Mouse (Mus musculus) kidney, postnatal 25 days (tissue): Measurements from ENCODE around the gene Net1.
A peak's percentile ranks its signal among the peaks of the same experiment; 100 is the strongest.
"Not testable (repeated sequence)": the region's sequence is repeated elsewhere in the genome, so short reads cannot be mapped to it uniquely, and the experiment has no call there.

Experiments
- DNase-seq, 2 experiments: peaks; one replicate each; pipeline ENCODE4 v3.0.0; 2021; ENCODE audit warnings: mixed read lengths in 2 of 2

Net1 gene

DNA sequence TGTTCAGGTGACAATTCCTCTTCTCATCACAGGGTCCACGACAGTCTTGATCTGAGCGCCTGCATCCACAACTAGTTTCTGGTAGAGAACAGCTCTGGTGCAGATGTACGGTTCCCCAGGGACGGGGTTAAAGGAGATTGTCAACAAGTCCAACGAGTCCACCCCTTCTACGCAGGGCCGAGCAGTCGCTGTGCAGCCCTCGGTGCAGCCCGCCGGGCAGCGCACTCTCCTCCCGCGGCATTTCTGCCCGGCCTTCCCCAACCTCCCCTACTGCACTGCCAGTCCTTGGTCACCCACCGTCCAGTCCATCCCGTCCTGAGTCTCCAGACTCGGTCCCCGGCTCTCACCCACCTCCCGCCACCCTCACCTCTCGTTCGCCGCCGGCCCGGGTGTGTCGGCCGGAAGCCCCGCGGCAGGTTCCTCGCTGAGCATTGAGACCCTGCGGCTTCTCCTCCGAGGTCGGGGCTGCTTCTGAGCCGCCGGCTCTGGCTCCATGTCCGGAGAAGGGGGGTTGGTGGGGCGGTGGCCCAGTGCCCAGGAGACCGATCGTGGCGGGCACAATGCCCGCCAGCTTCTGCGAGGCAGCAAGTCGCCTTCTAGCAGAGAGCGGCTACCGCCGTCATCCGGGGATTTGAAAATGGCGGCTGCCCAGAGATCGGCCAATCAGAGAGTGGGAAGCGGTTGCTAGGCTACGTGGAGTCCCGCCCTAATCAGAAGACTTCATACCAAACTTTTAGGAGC, at the start of gene Net1, which contains the start of gene Tubal3:
Gene Net1 (minus strand): TSS at position 650 of the 741 bp plus-strand sequence.
Gene Tubal3 (plus strand): TSS at position 704 of the 741 bp plus-strand sequence.
- peak; percentile 90 for DNase-seq

DNA sequence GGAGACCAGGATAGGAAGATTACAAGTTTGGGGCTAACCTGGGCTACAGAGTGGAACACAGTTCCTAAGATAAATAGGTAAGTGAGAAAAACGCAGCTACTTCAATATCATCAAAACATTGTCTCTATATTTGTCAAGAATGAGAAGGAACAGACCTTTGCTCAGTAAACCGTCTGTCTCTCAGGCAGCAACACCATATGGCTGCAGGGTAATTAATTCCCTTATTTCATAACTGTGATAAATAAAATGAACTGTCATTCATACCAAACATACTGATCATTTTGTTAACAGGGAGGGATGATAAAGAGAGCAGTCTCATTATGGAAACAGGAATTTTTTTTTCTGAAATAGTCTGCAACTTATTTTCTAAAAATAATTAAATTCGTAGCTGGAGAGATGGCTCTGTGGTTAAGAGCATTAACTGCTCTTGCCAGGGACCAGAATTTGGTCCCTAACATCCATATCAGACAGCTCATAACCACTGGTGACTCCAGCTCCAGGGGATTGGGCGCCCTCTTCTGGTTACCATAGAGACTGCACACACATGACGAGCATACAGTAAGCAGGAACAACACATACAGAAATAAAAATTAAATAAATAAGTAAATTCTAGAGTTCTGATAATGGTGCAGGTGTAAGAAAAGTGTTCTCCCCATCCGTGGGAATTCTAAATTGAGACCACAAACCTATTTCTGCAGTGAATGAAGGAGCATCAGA, 33.3 kb upstream of the Net1 start:
- no peak for DNase-seq

DNA sequence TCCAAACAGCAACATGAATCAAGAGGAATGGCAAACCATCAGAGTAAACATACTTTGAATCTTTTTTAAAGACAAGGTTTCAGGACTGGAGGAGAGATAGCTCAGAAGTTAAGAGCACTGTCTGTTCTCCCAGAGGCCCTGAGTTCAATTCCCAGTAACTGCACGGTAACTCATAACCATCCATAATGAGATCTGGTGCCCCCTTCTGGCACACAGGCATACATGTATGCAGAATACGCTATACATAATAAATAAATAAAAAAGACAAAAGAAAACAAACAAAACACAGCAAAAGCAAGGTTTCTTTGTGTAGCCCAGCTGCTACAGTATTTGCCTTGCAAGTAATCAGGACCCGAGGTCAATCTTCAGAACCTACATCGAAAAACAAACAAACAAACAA, 31.5 kb upstream of the Net1 start:
- no peak for DNase-seq

GRCm38 (mm10) chr13:3947267-3947666, 29.2 kb upstream of the Net1 start:
- DNase-seq = no peak

DNA sequence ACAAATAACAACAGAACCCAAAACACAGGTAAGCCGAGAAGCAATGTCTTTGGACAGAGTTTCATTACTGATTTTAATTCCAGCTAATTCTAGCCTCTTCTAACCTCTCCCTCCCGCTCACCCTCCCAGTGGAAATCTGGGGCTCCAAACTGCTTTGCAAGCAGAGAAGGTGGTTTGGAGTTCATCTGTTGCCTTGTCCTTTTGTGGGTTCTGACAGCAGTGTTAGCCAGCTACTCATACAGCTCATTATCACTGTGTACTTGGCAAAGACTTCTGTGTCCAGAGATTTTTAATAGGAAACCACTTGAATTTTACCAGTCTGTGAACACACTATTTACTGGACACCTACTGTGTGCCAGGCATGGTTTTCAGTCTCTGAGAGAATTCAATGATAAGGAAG, 27.2 kb upstream of the Net1 start, which contains the start of gene Ucn3:
Gene Ucn3 (minus strand): TSS at position 101 of the 400 bp plus-strand sequence.
- DNase-seq = no peak

DNA sequence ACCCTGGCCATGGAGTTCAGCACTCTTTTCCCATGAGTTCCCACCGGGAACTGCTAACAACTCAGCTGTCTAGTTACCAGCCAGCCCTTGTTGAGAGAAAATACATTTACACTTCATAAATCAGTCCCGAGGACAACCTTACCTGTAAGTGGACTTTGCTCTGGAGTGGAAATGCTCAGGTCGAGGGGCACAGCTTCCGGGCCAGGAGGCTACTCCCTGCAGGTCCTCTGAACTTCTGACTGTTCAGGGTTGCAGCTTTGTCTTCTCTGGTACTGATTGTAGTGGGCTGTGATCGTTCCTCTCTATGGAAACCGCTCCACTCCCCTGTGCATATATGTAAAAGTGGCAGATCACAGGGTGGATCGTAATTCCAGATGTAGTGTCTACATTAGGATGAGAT, 26.7 kb upstream of the Net1 start:
- no peak for DNase-seq

DNA sequence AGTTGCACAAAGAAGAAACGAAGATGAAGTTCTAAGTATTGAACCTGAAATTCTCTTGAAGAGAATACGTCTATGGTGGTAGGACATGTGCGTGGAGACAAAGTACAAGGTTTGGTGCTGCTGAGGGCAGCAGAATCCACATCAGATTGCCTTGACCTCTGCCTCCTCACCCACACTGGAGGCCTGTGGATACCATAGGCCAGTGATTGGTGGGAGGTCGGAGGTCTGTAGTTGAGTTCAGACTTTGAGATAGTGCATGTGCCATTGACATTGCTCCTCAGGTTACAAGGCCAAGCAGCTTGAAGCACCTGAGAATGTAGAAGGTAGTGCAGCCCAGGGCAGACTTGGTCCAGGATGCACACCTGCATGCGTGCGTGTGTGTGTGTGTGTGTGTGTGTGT, 8.0 kb upstream of the Net1 start:
- no peak for DNase-seq

DNA sequence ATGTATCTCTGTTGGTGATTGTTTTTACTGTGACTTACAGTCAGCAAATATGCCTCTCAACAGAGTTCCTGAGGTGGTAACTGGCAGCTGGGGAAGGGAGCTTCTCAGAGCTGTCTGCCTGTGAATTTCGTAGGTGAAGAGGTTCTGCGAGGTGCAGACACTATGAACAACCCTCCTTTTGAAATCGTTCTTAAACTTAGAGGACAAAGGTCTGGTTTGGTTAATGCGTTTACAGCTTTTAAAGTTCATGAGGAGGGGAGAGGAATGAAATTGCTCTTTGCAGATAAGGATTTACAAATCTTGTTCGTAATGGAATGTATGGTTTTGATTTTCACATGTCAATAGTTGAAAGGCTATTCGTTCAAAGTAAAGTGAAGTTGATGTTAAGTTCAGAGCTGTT, 7.6 kb upstream of the Net1 start:
- no peak for DNase-seq

GRCm38 (mm10) chr13:3924483-3924882, 6.5 kb upstream of the Net1 start:
- DNase-seq = no peak

DNA sequence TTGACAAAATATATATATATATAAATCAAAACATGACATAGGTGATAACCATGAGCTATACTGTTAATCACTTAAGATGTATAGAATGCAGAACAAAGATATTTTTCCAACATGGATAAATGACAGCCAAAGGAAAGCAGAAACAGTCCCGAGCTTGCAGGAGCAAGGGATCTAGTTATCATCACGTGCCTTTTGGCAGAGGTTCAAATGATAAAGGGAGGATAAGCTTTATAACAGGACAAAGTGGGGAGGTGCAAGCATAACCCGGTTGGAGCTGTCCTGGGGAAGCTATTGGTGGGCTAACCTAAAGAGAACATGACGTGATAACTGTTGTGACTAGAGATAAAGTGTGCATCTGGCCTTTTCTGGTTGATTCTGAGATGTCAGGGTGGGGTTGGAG, 4.5 kb downstream of the Net1 start:
- no peak for DNase-seq

- DNase-seq = no peak
These were observed 7.7 kb downstream of the Net1 start for GRCm38 (mm10) chr13:3910356-3910755.

GRCm38 (mm10) chr13:3908262-3908661, 9.8 kb downstream of the Net1 start:
- no peak for DNase-seq

DNA sequence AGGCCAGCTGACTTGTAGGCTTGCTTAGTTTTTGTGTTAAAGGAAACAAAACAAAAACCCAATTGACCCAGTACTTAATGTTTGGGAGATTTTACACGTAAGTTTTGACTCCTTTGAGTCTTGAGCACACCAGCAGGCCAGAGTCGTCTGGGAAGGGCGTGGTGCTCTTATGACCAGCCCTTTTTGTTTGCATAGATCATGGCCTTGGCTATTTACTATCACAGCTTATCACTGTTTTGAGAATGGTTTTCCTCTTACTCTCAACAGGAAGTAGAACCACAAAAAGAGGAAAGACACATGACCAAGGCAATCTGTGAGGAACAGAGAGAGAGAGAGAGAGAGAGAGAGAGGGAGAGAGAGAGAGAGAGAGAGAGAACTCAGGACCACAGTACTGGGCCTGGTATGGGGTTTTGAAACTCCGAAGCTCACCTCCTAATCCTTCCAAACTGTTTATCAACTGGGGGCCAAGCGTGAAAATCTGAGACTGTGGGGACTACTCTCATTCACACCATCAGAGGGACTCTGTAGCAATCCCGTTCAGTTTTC, 10.8 kb downstream of the Net1 start:
- DNase-seq = no peak

GRCm38 (mm10) chr13:3899301-3899700, 18.7 kb downstream of the Net1 start:
- no peak for DNase-seq

DNA sequence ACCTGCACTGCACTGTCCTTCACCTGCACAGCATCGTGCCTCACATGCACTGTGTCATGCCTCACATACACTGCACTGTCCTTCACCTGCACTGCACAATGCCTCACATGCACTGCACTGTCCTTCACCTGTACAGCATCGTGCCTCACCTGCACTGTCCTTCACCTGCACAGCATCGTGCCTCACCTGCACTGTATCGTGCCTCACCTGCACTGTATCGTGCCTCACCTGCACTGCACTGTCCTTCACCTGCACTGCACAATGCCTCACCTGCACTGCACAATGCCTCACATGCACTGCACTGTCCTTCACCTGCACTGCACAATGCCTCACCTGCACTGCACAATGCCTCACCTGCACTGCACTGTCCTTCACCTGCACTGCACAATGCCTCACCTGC, 19.8 kb downstream of the Net1 start:
- not testable (repeated sequence) for DNase-seq

DNA sequence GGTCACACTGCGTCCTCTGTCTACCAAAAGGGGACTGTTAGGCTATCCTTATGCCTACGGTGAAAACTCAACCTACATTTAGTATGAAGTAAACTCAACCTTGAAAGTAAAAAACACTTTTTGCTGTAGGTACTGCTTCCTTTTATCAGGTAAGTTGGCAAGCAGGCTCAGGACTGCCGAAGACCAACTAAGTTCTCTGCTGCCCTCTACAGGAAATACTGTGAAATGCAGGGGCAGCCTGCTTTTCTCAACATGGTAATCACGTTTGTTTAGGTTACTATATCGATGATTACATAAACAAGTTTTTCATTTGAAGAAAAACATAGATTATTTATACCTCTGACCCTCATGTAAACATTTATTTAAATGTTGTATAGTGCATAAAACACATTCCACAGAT, 21.1 kb downstream of the Net1 start:
- DNase-seq = peak; percentile 79 to 89

- no peak for DNase-seq
These were observed 22.0 kb downstream of the Net1 start for GRCm38 (mm10) chr13:3896032-3896431.

DNA sequence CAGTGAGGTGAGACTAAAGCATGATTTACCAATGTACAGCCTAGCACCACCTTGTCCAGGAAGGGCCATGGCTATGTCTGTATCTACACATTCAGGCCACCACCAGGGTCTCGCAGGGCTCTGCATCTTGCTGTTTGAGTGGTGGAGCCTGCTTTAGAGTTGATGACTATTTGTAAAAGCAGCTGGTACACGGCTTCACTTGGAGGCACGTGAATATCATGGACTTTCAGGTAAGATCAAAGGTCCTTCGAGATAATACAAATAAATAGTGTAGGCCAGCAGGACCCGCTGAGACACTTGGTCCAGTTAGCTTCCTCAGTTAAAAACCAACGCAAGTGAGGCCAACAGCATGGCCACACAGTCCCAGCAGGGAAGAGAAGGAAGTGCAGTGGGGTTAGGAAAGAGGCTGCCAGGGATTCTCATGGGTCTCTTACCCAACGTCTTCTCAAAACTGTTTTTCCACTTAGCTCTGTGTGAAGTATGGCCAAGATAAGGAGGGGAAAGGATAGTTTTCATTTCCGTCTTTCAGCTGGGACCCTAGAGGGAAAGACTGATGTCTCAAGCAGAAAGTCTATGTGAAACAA, 22.5 kb downstream of the Net1 start:
- no peak for DNase-seq

- DNase-seq = peak; percentile 15 to 56
These were observed 23.5 kb downstream of the Net1 start for GRCm38 (mm10) chr13:3894549-3894948.

DNA sequence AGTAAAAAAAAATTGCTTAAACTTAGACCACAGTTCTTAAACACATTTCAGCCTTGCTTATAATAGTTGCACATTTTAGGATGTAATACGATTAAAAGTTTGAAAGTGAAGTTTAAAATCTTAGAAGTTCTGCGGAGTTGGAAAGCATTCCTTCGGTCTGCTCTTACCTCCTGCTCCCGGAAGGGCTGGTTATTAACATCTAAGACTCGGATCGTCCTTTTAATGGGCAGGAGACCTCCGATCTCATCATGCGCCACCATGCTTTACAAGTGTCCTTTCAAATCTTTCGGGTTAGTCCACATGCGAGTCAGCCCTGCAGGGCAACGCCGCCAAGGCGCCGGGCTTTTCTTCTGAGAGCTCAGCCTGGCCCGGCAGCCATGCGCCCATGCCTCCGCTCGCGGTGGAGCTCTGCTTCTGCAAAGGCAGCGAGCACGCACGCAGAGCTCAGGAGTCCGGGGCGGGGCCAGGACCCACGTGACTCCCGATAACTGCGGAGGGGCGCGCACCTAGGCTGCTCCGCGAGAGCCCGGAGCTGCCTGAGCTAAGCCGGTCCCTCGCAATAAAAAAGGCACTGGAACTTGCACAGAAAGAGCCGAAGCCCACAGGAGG, 24.8 kb downstream of the Net1 start:
- peak; percentile 96 to 97 for DNase-seq

DNA sequence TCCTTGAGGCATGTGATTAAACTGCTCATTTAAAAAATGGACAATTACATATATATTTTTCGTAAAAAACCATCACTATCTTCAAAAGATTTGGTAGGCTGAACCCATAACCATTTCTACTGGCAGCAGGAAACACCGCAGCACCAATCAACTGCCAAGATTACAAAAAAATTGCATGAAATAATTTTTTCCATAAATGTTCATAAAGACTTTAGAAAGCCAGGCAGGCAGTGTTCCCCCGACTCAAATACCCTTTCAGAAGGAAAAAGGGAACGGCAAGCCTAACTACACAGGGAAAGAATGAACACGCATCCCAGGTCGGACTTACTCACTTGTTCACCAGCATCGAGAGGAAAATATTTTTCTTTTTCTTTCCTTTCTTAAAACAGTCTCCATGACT, 25.4 kb downstream of the Net1 start:
- DNase-seq = no peak

DNA sequence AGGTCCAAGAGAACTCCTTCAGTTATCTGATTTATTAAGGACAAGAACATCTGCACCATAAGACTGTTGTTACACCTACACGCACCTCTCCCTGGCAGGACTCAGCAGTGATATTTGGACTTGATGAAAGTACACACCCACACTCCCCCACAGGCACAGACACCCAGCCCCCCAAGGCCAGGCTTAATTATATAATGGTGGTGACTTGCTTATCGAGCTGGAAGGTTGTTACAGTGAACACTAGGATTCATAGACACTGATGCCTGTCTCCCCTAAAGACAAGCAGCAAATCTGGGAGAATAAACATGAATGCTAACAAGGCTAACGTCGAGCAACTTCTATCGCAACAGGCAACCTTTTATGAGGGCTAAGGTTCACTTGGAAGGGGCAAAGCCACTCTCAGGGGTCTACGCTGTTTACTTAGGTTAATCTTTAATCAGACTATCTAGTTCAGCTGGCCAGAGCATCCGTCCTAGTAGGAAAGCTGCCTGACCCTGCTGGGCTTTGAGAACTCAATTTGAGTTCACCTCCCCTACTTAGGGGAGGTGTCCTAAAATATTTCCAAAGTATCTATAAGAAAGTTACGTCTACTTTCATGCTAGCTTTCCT, 26.4 kb downstream of the Net1 start:
- DNase-seq = peak; percentile 43 to 74

DNA sequence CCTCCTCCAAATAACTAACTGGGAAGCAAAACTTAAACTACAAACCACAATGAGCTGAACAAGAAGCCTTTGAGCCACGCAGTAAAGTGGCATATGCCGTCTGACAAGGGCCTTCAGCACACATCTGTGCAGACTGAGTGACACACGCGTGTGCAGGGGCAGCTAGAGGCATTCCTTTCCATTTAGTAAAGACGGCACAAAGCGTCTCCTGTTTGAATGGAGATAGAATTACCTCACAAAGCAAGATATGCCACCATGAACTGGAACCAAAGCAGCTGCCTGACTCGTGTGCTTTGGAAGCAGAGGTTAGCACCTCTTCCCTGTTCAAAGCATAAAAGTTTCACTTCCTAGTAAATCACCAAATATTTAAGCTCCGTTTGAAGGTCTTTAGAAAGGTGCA, 28.0 kb downstream of the Net1 start:
- DNase-seq = no peak
